ENCODE assay signal across 30 mouse cellular contexts in the genomic region with DNA sequence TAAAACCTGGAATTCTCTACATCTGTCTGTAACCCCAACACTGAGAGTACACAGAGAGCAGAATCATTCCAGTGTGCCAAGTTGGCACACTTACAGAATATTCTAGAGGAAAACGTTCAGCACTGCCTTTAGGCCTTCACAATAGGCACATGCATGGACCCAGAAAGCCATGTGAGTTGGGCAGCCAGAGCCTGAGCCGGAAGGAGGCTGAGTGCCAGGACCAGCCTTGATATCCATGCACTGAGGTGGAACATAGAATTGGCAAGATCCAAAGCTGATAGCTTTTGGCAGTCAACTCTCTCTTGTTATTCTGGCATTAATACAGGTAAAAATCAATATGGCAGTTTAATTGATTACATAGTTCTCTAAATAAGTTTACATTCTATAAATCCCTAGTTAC. TPM values are rescaled to one million over a fixed set of nuclear protein-coding genes. Genes with fewer than 3 reads are reported as not detected.
A peak's percentile ranks its signal among the peaks of the same experiment; 100 is the strongest.
DNase-seq lines count a peak whose midpoint lies in the region.
"Had no signal": no experiment of that assay in that cellular context is flagged by ENCODE, and none has a peak within 500 bp of the region (broad histone marks: within the 10 kb centered on the region; RNA-seq: fewer than 3 reads in every experiment).

No protein-coding gene starts in this region.

- intact Hi-C loops in left cerebral cortex, postnatal 4 days (cut with DNase I): no loop called here

- H3K36me3 ChIP-seq in limb, embryonic 10.5 days: no peaks in the 10 kb centered on the region
- H3K36me3 ChIP-seq: embryonic facial prominence, embryonic 15.5 days; forebrain, embryonic 15.5 days; G1E; heart, embryonic 15.5 days; hindbrain, embryonic 13.5 days had no signal

- H3K27ac ChIP-seq in limb, embryonic 10.5 days: no peak overlapping the region
- H3K27ac ChIP-seq: embryonic facial prominence, embryonic 15.5 days; forebrain, embryonic 15.5 days; heart, embryonic 15.5 days; hindbrain, embryonic 13.5 days; hindbrain, postnatal 0 days had no signal

- H3K4me1 ChIP-seq in limb, embryonic 10.5 days: no peaks in the 10 kb centered on the region
- H3K4me1 ChIP-seq: embryonic facial prominence, embryonic 15.5 days; forebrain, embryonic 15.5 days; heart, embryonic 15.5 days; hindbrain, embryonic 13.5 days had no signal

- no peaks in the 10 kb centered on the region for H3K9me3 ChIP-seq in limb, embryonic 10.5 days (replicated peaks)
- H3K9me3 ChIP-seq: embryonic facial prominence, embryonic 15.5 days; forebrain, embryonic 15.5 days; G1E; heart, embryonic 15.5 days; hindbrain, embryonic 13.5 days had no signal

- H3K27me3 ChIP-seq in limb, embryonic 10.5 days (ENCODE audit: low read depth, poor library complexity, severe bottlenecking): no peaks in the 10 kb centered on the region
- H3K27me3 ChIP-seq: embryonic facial prominence, embryonic 15.5 days; forebrain, embryonic 15.5 days; heart, embryonic 15.5 days; hindbrain, embryonic 13.5 days had no signal

- DNase-seq in cerebellum, postnatal 10 days: peak; percentile 34 to 53
- DNase-seq in cerebellum, adult 8-10 months: no peak
- peak; percentile 2 for DNase-seq in left cerebral cortex, postnatal 4 days
- no peak for DNase-seq in left cerebral cortex, adult 8-10 months (ENCODE audit: low spot score in 2 of 2)
- peak; percentile 7 for DNase-seq in ovary, postnatal 36 days (ENCODE audit: low spot score)
- DNase-seq in ovary, postnatal 14 days (ENCODE audit: low spot score): no peak
- no peak for DNase-seq in limb, embryonic 10.5 days (ENCODE audit: low spot score)
- DNase-seq: adrenal gland, adult 8-10 months; adrenal gland, postnatal 36 days; B cell, adult 2 months; cerebellum, adult 11 months; cerebellum, adult 9-11 months; embryo, embryonic 11 days; gastrocnemius, postnatal 36 days; heart, adult 18-20 months; heart, postnatal 14 days had no signal

- no peak overlapping the region for H3K4me3 ChIP-seq in limb, embryonic 10.5 days
- H3K4me3 ChIP-seq: embryonic facial prominence, embryonic 15.5 days; erythroblast, embryonic 14.5 days; forebrain, embryonic 15.5 days; heart, embryonic 15.5 days; hindbrain, embryonic 13.5 days had no signal

- WGBS in limb, embryonic 10.5 days: 91% methylated on average over 2 of the region's 2 CpGs

RNA-seq across cellular contexts. Expression of a gene that starts 0.9 kb away (rescaled TPM):
- not detected for total RNA-seq in left cerebral cortex, postnatal 4 days (2021)
- not detected for total RNA-seq in left cerebral cortex, adult 8-10 months (2022)
- polyA plus RNA-seq in limb, embryonic 10.5 days (2016; fragmentation: Nextera tagmentation; extraction: Ambion mirVana): 0.09 TPM in 1 of 2 replicates, not detected in the other
- total RNA-seq: adrenal gland, adult 8-10 months; adrenal gland, postnatal 36 days; common myeloid progenitor, adult 5-6 weeks; G1E; gastrocnemius, adult 8-10 months; gastrocnemius, postnatal 36 days; heart, adult 18-20 months; heart, postnatal 14 days; hematopoietic stem cell, adult 5-6 weeks; hindbrain, postnatal 0 days had no signal
- polyA plus RNA-seq: CD4-positive, CD25-positive, alpha-beta regulatory T cell, adult 4 months; embryonic facial prominence, embryonic 11.5 days; erythroblast, embryonic 14.5 days; forebrain, embryonic 11.5 days; forebrain, embryonic 15.5 days; G1E; heart, embryonic 11.5 days; heart, embryonic 15.5 days; hindbrain, embryonic 13.5 days; hindbrain, postnatal 0 days had no signal

Comparison
In these comparisons a context has a peak if more than half of its experiments do, and no peak if none do; other contexts are left out.
1. DNase-seq: peak in cerebellum, postnatal 10 days (2 of 2), left cerebral cortex, postnatal 4 days (single experiment) and ovary, postnatal 36 days (single experiment); none in cerebellum, adult 8-10 months (single experiment), left cerebral cortex, adult 8-10 months (0 of 2), ovary, postnatal 14 days (single experiment) and limb, embryonic 10.5 days (single experiment).